Mouse (Mus musculus) kidney, adult 18-20 months (tissue): ENCODE results near the gene Tln2.

Source experiments
- DNase-seq: peaks from one replicate; pipeline ENCODE4 v3.0.0; 2021

Tln2 gene

GRCm38 (mm10) chr9:67191488-67192331, 367.8 kb downstream of the Tln2 start:
- DNase-seq = no peak

- no peak for DNase-seq
Observed at GRCm38 (mm10) chr9:67187686-67188085, 371.8 kb downstream of the Tln2 start.

GRCm38 (mm10) chr9:67187182-67187581, 372.3 kb downstream of the Tln2 start:
- no peak for DNase-seq

DNA sequence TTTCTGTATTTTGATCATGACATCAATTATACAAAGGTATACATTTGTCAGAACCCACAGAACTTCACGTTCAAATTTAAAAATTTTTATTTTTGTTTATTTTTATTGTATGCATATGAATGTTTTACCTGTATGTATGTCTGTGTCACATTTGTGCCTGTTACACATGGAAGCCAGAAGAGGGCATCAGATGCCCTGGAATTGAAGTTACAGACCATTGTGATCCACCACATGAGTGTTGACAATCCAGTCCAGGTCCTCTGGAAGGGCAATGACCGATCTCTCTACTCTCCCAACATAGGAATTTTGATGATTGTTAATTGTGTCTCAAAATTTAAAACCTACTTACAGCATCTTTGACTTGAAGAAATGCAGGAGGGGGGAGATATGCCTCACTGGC, 374.9 kb downstream of the Tln2 start:
- no peak for DNase-seq

- no peak for DNase-seq
Observed at GRCm38 (mm10) chr9:67183520-67183919, 376.0 kb downstream of the Tln2 start.

- no peak for DNase-seq
Observed at GRCm38 (mm10) chr9:67182006-67182405, 377.5 kb downstream of the Tln2 start.

GRCm38 (mm10) chr9:67178709-67179108, 380.8 kb downstream of the Tln2 start:
- DNase-seq = no peak

GRCm38 (mm10) chr9:67178203-67178602, 381.3 kb downstream of the Tln2 start:
- no peak for DNase-seq

GRCm38 (mm10) chr9:67176073-67176472, 383.4 kb downstream of the Tln2 start:
- no peak for DNase-seq

DNA sequence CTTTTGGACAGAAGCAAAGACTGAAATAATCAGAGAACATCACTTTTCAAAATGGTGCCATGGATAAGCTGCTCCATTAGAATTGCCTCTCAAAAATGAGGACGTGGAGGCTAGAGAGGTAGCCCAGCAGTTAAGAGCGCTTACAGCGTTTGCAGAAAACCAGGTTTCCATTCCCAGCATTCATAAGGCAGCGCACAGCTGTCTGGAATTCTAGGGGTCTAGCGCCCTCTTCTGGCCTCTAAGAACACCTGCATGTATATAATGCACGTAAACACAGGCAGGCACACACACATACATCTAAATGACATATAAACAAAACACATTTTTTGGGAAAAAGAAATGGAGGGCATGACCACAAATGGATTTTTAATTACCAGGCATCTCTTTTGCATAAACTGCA, 385.7 kb downstream of the Tln2 start:
- DNase-seq = no peak

- no peak for DNase-seq
Observed at GRCm38 (mm10) chr9:67173154-67173553, 386.3 kb downstream of the Tln2 start.

DNA sequence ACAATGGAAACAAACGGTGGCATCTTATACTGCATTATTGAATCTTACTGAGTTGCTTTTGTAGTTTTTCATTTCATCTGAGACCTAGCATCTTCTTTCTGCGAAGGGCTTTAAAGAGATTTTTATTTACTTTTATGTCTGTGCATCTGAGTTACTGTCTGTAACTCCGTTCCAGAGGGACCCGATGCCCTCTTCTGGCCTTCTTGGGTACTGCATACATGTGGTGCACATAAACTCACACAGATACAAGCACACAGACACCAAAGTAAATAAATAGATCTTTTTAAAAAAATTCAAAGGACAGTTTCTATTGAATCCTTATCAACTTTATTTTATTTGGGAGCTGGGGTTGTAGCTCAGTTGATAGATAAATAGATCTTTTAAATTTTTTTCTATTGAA, 388.1 kb downstream of the Tln2 start:
- no peak for DNase-seq

DNA sequence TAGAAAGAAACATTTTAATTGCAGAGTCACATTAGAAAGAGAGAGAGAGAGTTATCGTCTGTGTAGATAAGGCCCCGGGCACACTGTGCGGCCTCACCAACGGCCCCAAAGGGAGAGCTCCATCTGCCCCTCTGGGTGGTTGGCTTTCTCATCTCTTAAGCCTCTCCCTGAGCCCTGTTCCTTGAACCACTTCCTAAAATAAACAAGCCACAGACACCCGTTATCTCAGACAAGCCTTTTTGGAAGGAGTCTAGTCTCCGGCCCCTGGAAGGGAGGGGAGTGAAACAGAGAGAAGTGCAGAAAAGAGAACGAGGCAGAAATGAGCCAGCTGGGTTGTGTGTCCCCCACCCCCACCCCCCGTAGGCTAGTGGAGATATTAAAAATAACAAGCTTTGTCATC, 388.7 kb downstream of the Tln2 start:
- DNase-seq = no peak

DNA sequence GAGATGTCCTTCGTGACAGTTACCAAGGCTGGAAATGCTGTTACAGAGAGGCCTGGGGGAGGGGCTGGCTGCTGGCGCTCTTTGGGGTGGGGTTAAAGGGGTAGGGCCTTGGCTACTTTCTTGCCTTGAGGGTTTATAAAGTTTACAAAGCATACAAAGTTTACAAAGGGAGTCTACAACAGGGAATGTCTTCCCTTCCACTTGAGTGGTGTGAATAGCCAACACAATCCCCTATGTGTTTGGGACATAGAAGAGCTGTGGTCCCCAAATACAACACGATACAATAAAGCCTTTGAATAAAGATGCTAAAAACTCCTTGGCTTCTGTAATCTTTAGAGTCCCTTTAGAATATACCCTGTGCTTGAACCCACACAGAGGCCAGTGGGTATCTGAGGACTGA, 389.5 kb downstream of the Tln2 start:
- no peak for DNase-seq
